Mouse (Mus musculus) left cerebral cortex, adult 8-10 months (tissue): ENCODE measurements around the gene Tmbim4. TPM values are rescaled to one million over a fixed set of nuclear protein-coding genes. Genes with fewer than 3 reads are reported as not detected.
"Not testable (repeated sequence)": the region's sequence is repeated elsewhere in the genome, so short reads cannot be mapped to it uniquely, and the experiment has no call there.

Experiments
- DNase-seq, 2 experiments: peaks; one replicate each; pipeline ENCODE4 v3.0.0; 2022; ENCODE audit warnings: low spot score in 2 of 2
- total RNA-seq, 4 experiments: library from RNA; stranded (reverse); gene quantifications; 2 replicates each; pipeline ENCODE4 v1.2.4; 2022

The Tmbim4 gene
- total RNA-seq, 4 experiments from 2014 or later, result 68.1 to 71.0 (median 69.1) TPM

GRCm38 (mm10) chr10:120197061-120197835 is 4.1 kb upstream of the Tmbim4 start:
- peak in 1 of 2 experiments; percentile 43 for DNase-seq

GRCm38 (mm10) chr10:120201961-120202402 is 592 bp downstream of the Tmbim4 start, which contains the start of gene Irak3:
Gene Irak3 (minus strand): TSS chr10:120202130.
- DNase-seq, result peak; percentile 33 to 72

- no peak for DNase-seq
These were observed 1.3 kb downstream of the Tmbim4 start for GRCm38 (mm10) chr10:120202467-120203250.

DNA sequence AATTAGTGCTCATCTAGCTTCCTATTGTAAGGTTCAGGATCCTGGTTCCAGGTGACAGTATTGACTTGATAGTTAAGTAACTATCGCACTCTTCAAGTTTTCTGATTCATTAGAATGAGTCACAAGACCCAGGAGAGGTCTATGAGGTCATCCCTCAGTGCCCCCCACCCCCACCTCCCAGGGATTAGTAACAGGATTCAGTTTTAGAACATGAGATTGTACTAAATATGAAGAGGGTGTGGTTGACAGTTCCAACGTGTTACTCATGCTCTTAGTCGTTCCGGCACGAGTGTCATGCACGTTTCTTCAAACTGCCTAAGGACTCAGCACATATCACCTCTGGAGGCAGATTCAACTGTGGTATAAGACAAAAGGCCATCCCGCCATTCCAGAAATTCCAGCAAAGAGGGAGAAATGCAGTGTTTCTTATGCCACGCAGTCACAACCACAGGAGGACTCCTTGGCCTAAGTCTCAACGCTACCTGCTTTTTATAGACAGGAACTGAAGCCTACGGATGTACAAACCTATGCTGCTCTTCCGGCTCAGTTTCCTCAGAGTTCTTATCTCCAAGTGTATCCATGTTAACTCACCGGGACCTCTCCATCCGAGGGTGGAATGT is 3.3 kb downstream of the Tmbim4 start:
- DNase-seq, result no peak

DNA sequence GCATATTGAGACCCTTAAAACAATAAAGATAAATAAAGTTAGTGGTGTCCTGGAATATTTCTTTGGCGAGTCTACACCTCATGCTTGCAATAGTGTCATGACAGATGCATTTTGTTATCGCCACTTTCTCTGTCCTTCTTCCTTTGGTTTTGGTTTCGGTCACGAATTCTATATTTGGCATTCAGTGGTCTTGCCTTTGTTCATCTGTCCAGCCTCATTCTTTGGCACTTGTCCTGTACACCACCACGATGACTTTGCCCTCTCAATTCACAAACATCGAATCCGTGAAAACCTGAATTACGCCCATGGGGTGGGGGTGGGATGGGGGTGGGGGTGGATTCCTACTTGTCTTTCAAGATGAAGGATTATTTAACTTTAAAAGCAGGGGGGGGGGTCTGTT is 6.6 kb downstream of the Tmbim4 start:
- no peak for DNase-seq

DNA sequence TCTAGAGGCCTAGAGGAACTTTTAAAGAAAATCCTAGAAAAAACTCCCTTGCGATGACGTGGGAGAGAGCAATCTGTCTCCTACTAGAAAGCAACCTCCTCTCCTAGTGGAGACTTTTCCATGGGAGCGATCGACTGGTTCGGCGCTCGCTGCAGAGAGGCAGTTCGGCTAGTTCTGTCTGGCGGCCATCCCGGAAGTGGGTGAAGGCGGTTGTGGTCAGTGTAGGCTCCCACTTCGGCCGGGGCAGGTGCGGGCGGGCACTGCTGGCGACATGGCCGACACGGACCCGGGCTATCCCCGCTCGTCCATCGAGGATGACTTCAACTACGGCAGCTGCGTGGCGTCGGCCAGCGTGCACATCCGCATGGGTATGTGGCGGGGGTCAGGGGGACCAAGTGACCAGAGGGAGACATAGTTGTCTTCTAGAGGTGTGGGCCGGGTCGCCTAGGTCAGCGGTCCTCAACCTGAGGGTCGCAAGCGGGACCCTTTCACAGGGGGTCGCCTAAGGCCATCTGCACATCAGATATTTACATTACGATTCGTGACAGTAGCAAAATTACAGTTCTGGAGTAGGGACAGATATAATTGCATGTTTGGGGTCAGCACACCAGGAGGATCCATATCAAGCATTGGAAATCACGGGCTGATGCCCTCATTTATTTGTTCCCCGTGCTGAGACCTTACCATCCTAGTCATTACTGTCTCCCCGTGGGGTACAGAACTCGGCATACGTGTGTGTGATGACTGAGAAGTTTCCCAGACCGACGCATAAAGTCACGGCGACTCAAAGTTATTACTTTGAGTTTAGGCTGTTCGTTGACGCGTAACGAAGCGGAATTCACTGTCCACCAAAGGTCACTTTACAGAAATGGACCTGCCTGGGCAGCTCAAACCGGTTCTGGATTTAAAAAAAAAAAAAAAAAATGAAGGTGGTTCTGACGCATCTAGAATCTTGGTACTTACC is 7.5 kb downstream of the Tmbim4 start:
- peak; percentile 78 to 88 for DNase-seq

DNA sequence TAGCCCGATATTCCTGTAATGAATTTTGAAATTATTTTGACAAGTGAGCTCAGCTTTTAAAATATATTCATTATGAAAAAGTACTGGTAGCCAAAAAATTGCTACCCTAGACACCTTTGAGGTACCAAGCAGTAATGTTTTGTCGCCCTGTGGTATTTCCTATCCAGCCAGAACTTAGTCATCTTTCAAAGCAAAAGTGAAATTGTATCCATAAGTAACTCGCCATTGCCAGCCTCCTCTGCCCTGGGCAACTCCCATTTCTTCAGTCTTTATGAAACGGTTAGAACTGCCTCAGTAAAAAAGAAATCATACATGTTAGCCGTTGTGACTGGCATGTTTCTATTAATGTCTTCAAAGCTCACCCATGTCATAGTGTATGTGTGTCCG is 8.1 kb downstream of the Tmbim4 start:
- no peak for DNase-seq

- DNase-seq, result no peak
These were observed 8.7 kb downstream of the Tmbim4 start for GRCm38 (mm10) chr10:120210096-120210495.

GRCm38 (mm10) chr10:120217099-120217498 is 15.7 kb downstream of the Tmbim4 start:
- DNase-seq, result not testable (repeated sequence)

GRCm38 (mm10) chr10:120218996-120219395 is 17.6 kb downstream of the Tmbim4 start:
- no peak for DNase-seq

- DNase-seq, result no peak
These were observed 18.4 kb downstream of the Tmbim4 start for GRCm38 (mm10) chr10:120219578-120220359.

DNA sequence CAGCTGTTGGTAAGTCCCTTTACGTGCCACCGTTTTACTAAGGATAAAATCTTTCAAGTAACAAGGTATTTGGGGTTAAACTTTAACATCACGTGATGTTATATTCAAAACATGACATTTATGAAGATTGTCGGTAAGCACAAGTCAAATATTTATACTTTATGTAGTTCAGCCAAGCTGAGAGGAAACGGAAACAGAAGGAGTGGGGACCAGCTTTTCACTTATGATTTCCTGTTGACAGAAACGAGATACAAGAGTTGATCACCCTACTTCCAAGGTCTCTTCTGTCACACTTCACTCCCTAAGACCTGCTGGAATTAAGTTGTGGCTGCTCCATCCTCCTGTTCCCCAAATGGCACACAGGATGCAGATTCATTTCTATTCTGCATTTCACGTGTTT is 19.4 kb downstream of the Tmbim4 start:
- DNase-seq, result no peak

GRCm38 (mm10) chr10:120226871-120227661 is 25.7 kb downstream of the Tmbim4 start, which contains the start of gene Llph:
Gene Llph (plus strand): TSS chr10:120227070.
- peak; percentile 74 to 77 for DNase-seq

DNA sequence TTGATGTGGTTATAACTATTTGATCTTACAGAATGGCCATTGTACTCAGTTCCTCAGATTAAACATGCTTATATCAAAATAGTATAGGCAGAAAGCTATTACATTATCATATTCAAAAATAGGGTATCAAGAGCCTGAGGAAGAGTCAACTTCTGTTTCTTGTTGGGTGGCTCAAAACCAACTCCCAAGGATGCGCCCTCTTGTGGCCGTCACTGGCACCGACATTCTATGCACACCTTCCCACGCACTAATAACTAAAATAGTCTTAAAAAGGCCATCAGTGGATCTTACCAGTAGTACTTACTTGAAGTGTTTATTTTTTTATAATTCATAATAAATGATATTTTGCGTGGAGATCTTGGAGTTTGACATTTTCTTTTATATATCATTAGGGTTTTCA is 30.3 kb downstream of the Tmbim4 start:
- peak in 1 of 2 experiments; percentile 23 for DNase-seq

DNA sequence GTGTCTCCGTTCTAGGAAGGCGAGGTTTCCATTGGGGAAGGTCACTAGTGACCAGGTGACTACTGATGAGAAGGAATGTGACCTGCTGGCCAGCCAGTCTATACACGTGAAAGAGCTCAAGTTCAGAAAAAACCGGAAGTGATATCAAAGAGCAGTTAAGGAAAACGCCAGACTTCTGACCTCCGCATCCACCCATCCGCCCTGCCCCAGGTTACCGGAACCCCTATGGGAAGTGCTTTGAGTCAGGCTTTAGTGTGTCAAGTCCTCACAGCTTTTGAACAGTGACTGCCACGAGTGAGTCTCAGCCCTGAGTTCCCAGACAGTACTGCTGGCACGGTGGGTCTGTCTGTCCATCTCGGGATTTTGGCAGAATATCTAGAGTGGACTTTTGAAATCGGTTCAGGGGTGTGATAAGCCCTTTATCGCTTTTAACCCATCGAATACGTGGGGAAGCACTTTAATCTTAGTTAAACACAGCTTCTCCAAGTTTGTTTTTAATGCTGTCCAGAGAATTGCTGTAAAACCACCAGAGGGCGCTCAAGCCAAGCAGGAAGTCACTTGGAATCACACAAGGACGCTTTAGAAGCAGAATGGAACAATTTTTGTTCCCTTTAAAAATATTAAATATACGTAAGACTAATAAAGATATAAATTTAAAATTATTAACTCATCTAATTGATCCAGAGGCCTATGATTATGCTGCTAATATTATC is 32.4 kb downstream of the Tmbim4 start:
- DNase-seq, result peak in 1 of 2 experiments; percentile 25

DNA sequence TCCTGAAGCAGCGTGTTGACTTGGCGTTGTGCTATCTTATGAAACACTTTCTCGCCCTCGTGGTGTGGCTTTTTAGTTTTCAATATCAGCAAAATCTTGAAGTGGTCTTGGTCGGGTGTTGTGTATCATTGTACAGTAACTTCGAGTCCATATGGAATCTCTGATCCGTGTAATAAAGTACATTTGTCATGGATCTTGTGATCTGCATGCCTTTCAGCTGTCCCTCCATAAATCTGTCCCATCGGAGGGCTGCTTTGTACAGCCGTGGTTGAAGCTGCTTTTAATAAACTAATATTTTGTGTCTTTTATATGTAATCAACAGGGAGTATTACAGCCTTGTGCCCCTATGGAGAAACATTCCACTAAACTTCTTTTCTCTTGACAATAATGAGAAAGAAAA is 35.5 kb downstream of the Tmbim4 start:
- no peak for DNase-seq

DNA sequence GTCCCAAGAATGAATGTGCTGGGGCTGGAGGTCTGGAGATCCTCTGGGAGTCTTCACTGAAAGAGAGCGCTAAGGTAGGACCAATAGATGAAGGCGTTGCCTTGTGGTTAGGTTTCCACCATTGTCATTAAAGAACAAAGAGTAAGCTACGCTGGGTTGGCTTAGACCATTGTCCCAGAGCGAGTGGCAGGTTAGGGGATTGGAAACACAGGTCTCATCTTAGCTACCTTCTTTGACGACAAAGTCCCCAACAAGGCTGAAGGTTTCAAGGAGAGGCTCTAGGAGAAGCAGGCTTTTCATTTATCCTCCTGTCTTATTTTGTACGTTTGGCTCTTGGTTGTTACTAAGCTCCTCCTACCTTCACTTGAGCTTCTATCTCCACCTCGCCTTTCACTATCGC is 36.9 kb downstream of the Tmbim4 start:
- DNase-seq, result no peak

DNA sequence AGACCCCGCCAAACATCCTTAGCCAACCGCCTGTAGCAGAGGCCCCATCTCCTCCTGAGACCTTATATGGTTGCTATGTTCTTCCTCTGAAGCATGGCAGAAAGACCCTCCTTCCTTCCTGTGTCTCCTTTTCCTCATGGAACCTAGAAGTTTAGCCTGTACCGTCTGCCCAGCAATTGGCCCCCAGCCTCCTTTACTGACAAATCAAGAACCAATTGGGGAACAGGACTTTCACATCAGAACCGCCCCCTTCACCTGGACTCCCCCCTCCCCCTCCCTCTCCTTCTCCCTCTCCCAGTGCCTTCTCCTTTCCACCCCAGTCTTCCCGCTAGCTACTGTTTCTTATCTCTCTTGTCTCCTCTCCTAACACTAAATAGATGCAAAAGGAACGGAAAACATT is 38.1 kb downstream of the Tmbim4 start:
- no peak for DNase-seq
